Mouse (Mus musculus): ENCODE results near the gene Zfp583.

DNA sequence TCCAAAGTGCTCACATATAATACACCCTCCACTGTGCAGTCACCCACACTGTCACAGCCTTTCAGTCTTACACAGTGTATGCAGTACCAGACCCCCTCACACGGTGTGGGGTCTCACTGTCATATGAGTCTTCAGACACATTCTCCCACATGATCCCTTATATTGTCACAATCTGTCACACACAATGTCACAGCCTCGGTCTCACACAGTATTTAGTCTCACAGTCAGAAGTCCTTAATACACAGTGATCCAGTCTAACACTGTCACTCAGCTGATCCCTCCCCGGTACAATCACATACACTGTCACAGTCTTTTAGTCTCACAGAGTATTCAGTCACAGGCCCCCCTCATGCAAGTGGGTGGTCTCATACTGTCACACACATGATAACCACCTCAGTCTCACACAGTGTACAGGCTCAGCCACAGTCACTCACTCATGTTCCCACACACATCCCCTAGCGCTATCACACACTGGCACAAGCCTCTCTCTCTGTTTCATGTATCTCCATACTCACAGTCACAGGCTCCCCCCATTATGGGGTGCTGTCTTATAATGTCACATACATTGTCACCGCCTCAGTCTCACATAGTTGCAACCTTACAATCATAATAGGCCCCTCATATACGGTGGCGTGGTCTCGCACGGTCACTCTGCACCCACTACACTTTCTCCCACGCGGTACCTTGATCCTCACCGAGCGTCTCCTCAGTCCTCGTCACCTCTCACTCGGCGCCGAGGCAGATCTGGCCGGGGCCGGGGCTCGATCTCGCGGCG, 440 bp downstream of the Zfp583 start:
- no peak for TF ChIP-seq CTCF (IDR thresholded peaks at IDR 0.05; ENCODE audit: borderline replicate concordance, extremely low read depth, insufficient read depth, insufficient read length)
- no peak for TF ChIP-seq POLR2A (IDR thresholded peaks at IDR 0.05; ENCODE audit: borderline replicate concordance, extremely low read depth, insufficient read depth, insufficient read length, poor library complexity, severe bottlenecking)
